Mouse (Mus musculus) layer of hippocampus, adult 2 months (tissue): ENCODE results near the gene Clcn3. TPM values are rescaled to one million over a fixed set of nuclear protein-coding genes. Genes with fewer than 3 reads are reported as not detected.
"Not testable (repeated sequence)": the region's sequence is repeated elsewhere in the genome, so short reads cannot be mapped to it uniquely, and the experiment has no call there.

Experiments
- DNase-seq, 2 experiments: peaks; one replicate each; pipeline ENCODE4 v3.0.0; 2022; ENCODE audit warnings: low spot score in 2 of 2
- H3K27ac ChIP-seq: fragments of 200-600 bp; 2 replicates; pipeline ENCODE4 v1.8.1; 2022
- H3K4me3 ChIP-seq: fragments of 200-600 bp; 2 replicates; pipeline ENCODE4 v1.8.1; 2022; ENCODE audit warnings: mild to moderate bottlenecking
- CTCF ChIP-seq: fragments of 200-600 bp; conservative IDR thresholded peaks from 2 replicates; pipeline ENCODE4 v1.8.1; 2022; ENCODE audit warnings: antibody characterized with exemption, mild to moderate bottlenecking, moderate library complexity
- long read RNA-seq, 2 experiments: library from polyadenylated mRNA; stranded (forward); transcript quantifications; one replicate each; pipeline ENCODE4 v2.0.0; 2021; ENCODE audit warnings: borderline mapping rate in 2 of 2
- total RNA-seq, 2 experiments: library from RNA; stranded (reverse); gene quantifications; 2 replicates each; pipeline ENCODE4 v1.2.3; 2021

The Clcn3 gene
- total RNA-seq = 100 to 1,000 TPM; 121 to 123 TPM
- long read RNA-seq, experiment 1, full-length matches to known transcripts = 50 of 90 reads
- long read RNA-seq, experiment 1, partial matches to known transcripts = 18 of 90 reads
- long read RNA-seq, experiment 1, other reads (novel, unspliced or antisense) = 22 of 90 reads
- long read RNA-seq, experiment 2, full-length matches to known transcripts = 82 of 112 reads
- long read RNA-seq, experiment 2, partial matches to known transcripts = 24 of 112 reads
- long read RNA-seq, experiment 2, other reads (novel, unspliced or antisense) = 6 of 112 reads

DNA sequence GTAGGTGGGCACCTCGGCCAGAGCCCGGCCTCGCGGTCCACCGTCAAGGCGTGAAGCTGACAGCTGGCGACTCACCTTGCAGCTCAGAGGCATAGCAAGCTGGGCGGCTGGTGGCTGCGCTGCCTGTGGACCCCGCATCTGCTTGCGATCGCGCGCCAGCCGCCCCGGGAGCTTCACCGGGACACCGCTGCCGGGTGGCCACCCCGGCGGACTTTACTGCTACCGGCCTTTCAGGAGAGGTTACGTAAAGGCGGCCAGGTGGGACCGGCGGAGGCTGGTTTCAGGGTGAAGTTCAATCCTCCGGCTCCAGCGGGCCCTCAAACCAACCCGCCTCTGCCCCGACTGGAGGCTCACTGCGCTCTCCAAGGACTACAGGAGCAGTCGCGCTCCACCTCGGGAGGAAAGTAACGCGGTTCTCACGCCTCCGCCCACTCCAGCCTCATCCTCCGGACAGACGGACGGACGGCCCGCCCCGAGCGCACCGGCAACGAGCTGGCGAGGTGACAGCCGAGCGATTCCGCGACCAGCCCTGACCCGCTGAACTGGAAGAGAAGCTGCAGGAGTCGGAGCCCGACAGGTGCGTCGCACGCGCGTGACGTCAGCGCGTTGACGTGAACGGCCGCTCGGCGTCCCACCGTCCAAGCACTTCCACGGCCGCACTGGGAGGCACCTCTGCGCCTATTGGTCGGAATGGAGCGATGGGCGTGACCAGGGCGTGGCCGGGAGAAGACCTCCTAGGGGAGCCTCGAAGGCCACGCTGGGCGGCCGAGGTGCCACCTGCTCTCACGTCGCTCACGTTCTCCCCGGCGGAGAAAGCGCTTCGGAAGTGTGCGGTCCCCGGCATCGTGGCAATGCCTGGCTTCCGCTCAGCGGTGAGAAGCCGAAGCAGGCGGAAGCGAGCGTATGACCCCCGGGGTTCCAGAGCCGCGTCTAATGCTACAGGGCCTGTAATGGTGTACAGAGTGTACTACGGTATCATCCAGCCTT, at the start of gene Clcn3:
TSS of gene Clcn3 (minus strand) at position 600 of the 987 bp plus-strand sequence.
- Histone ChIP-seq H3K4me3 (peak within 1 kb of the TSS; percentile 79), H3K27ac (peak within 1 kb of the TSS; percentile 96)
- peak; percentile 97 for DNase-seq
- peak; percentile 10; the same call in 1 of the 2 replicates for TF ChIP-seq CTCF

DNA sequence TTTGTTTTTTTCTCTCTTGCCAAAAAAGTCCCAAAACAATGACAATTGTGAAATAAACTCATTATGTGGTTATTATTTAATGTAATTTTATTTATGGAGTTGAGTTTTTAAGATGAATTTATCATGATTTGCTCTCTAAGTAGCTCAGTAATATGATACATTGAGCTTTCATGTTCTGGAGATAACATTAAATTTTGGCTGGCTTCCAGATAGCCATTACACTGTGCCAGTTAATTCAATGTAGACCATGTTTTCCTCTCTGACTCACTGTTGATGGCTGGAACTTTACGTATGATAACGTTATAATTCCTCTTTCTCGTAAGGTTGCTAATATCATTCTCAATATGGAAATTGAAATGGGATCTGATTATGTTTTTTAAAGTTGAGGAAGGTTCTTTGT, 13.4 kb upstream of the Clcn3 start:
- Histone ChIP-seq H3K27ac (no peak overlapping the region), H3K4me3 (no peak overlapping the region)
- DNase-seq = no peak
- TF ChIP-seq CTCF = no peak

DNA sequence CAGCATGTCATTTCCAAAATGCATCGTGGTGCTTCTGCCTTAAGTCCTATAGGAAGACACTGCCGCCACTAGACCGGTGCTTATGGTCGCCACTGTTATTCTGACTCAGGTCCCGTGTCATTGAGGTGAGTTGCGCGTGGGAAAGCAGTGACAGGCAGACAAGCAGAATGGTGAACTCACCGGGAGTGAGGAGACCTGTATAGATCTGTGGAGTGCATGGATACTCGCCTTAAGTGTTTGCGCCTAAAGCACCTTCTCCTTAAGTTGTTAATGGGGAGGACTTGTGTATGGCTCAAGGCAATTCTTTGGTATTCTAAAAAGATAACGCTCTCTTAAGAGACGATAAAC, 10.5 kb upstream of the Clcn3 start:
- no peak for DNase-seq
- no peak for TF ChIP-seq CTCF
- Histone ChIP-seq H3K27ac (peak overlapping the region; percentile 93), H3K4me3 (peak overlapping the region; percentile 75)

DNA sequence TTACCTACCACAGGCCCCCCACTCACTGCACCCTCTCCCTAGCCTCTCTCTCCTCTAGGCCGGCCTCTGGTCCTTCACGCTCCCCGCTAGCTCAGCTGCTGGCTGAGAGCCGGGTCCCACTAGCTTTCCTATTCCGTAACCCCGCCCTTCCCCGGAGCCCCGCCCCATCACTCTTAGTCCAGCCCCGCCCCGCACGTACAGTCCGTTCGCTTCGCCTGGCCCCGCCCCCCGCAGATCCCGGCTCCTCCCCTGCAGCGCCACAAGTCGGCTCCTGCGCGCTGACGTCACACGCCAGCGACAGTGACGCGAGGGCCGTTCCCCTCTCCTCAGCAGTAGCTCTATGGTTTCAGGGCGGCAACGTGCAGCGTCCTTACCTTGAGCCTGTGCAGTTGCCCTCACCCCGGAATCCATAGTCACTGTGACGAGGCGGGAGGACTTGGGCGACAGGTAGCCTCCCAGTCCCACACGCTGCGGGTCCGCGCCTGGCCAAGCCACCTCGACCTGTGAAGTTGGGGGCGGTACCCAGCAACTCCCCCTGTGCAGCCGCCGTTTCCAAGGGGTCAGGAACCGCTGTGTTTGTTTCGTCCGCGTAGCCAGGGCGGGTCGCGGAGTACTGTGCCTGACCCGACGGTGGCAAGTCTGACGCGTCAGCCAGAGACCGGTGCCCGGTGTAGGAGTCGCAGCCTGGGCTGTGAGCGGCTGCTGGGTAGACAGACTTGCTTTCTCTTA, 10.0 kb upstream of the Clcn3 start, which contains the start of gene Nek1:
TSS of gene Nek1 (plus strand) at position 286 of the 729 bp plus-strand sequence.
- Histone ChIP-seq H3K27ac (peak within 1 kb of the TSS; percentile 93), H3K4me3 (peak within 1 kb of the TSS; percentile 75)
- TF ChIP-seq CTCF = no peak
- DNase-seq = peak; percentile 97 to 98

DNA sequence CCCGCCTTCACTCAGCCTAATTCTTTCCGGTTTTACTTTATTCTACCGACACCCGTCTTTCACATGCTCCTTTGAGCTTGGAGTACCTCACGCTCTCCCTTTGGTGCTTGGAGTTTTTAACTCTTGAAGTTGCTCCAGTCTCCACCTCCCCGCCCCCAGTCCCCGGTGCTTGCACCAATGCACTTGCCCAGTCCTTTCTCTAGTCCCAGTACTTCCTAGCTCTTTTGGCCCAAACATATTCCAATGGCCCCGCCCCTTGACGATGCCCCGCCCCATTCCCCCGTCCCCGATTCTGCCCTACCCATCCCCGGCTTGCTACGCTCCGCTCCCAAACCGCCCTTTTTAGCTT, 9.4 kb upstream of the Clcn3 start:
- peak; percentile 39 to 62 for DNase-seq
- TF ChIP-seq CTCF = no peak
- H3K4me3 ChIP-seq = peak overlapping the region; percentile 75
- peak overlapping the region; percentile 82; the same call in 1 of the 2 replicates for H3K27ac ChIP-seq

DNA sequence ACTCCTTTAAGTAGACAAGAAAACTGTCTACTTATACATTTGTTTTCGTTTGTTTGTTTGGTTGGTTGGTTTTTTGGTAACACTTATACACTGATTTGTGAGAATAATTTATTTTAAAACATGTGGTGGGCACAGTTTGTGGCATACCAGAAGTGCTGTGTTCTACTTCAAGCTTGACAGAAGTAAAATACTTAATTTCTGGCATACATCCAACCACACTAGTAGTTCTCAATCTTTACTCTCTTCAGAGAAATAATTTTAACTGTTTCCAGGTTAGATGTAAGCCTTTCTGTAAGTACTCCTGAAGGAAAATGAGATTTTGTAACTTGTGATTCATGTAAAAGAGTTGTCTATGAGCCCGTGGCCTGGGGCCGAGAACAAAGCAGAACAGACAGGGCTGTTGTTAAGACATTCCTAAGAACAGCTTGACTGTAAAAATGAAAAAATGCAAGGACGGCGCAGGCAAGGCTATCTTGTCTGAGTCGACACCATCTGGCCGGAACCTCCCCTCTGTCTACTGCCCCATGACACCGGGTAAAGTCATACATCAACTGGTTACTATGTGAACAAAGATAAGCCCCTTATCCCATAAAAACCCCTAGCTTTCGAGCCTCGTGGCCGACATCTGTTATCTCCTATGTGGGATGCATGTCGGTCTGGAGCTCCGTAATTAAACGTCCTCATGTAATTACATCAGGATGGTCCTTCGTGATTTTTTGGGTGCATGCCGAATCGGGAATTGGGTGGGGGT, 1.3 kb upstream of the Clcn3 start:
- peak overlapping the region; percentile 79 for H3K4me3 ChIP-seq
- H3K27ac ChIP-seq = peak overlapping the region; percentile 92
- not testable (repeated sequence) for DNase-seq

DNA sequence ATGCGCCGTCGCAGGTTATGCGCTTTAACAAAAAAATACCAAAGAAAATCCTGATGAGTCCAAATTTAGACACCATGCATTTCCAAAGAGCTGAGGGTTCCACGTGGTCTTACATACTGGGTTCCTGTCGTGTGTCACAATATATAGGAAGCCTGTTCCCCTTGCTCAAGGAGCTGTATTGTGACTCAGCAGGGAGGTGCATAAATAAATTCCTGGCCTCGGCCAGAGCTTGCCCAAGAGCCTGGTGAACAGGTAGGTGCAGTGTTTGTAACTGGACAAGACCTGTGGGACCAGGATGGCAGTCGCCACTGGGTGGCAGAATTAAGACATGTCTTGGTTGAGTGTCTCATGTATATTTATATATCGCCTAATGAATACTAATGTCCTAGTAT, 584 bp upstream of the Clcn3 start:
- H3K4me3 ChIP-seq = peak overlapping the region; percentile 79
- peak; percentile 76 for TF ChIP-seq CTCF
- peak overlapping the region; percentile 92 for H3K27ac ChIP-seq
- peak; percentile 42 to 54 for DNase-seq

DNA sequence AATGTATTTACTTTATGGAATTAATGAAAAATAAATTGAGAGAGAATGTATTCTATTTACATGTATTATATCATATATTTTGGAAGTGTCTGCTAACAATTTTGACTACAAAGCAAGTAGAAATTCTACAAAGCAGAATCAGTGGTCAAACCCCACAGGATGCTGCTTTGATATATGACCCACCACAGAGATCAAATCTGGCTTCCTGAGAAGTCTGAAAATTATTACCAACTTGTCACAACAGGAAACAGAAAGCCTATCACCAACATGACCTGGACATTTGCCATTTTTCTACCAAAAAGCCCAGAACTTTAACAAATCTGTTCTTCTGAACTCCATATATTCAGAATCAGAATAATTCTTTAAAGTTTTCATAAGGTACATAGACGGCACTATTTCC, 1.7 kb downstream of the Clcn3 start:
- Histone ChIP-seq H3K4me3 (peak overlapping the region; percentile 79; the same call in 1 of the 2 replicates), H3K27ac (no peak overlapping the region)
- TF ChIP-seq CTCF = no peak
- DNase-seq = no peak

DNA sequence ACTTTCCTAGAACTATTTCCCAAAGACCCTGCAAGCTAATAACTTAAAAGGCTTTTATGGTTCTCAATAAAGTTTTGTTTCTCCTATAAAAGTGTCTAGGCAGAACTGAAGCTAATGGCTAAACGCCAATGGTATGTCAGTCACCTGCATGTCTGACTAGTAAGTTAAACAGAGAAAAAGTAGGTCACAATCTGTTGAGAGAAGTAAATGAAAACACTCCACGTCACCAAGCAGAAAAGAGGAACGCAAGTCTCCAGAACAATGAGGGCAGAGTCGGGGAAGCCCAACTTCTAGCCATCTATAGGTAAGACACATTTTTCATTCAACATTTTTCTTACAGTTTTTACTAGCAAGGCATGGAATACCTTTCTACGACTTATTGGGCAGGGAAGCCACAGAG, 4.6 kb downstream of the Clcn3 start:
- TF ChIP-seq CTCF = no peak
- H3K4me3 ChIP-seq = no peak overlapping the region
- H3K27ac ChIP-seq = no peak overlapping the region
- no peak for DNase-seq

DNA sequence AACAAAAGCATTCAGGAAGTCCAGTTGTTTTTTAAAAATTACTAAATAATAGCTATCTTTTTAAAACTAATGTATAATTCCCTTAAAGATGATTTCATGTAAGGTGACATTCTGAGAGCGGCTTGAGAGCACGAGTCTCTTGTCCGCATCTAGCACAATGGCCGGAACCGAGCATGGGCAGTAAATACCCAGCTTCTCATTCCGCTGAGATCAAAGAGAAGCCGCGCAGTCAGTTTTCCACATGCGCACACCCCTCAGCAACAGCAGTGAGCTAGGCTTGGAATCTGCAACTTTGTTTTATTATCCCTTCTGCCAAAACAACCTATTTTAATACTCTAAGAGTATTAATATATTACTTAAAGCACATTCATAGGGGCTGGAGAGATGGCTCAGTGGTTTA, 6.3 kb downstream of the Clcn3 start:
- no peak overlapping the region for H3K4me3 ChIP-seq
- no peak for DNase-seq
- no peak overlapping the region for H3K27ac ChIP-seq
- TF ChIP-seq CTCF = no peak

DNA sequence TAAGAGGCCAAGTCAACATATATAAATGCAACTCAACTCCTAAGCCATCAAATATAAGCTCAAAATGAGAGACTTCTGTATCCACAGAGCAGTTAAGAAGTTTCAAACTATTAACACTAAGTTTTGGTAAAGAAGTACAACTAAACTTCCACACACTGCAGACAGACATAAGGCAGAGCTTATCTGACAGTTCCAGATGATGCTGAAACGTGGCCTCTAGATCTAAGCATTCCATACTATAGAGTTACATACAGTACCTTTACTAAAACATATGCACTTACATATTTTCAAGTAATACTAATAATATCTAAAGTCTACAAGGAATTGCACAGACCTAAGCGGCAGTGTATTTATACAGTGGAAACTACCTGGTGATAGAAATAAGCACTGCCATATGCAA, 8.3 kb downstream of the Clcn3 start:
- Histone ChIP-seq H3K4me3 (no peak overlapping the region), H3K27ac (no peak overlapping the region)
- DNase-seq = no peak
- TF ChIP-seq CTCF = no peak

DNA sequence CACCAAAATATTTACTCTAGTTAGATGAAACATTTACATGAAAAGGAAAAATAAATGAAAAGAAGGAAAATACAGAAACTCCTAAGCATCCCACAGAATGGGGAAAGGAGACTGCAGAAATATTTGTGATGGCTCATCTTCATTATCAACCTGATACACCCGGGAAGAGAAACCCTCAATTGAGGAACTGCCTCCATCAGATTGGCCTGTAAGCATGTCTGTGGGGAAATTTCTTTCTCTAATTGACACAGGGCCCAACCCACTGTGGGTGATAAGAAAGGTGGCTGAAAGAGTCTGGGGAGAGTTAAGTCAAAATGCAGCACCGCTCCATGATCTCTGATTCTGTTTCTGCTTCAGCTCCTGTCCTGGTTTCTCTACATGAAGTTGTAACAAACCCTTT, 9.7 kb downstream of the Clcn3 start:
- Histone ChIP-seq H3K4me3 (no peak overlapping the region), H3K27ac (no peak overlapping the region)
- no peak for TF ChIP-seq CTCF
- no peak for DNase-seq
